Mouse (Mus musculus): ENCODE measurements around the gene Rrbp1.

Rrbp1 gene

GRCm38 (mm10) chr2:144005166-144005955 is 5.7 kb downstream of the Rrbp1 start:
- DNase-seq (ENCODE audit: low spot score), result no peak

- DNase-seq (ENCODE audit: low spot score), result no peak
Observed at GRCm38 (mm10) chr2:144003544-144003943, 7.5 kb downstream of the Rrbp1 start.

GRCm38 (mm10) chr2:144002229-144002984 is 8.7 kb downstream of the Rrbp1 start:
- no peak for DNase-seq (ENCODE audit: low spot score)

GRCm38 (mm10) chr2:143992977-143993376 is 18.1 kb downstream of the Rrbp1 start:
- DNase-seq (ENCODE audit: low spot score), result no peak

GRCm38 (mm10) chr2:143991964-143992672 is 18.9 kb downstream of the Rrbp1 start:
- DNase-seq (ENCODE audit: low spot score), result no peak

GRCm38 (mm10) chr2:143990997-143991396 is 20.1 kb downstream of the Rrbp1 start:
- no peak for DNase-seq (ENCODE audit: low spot score)

- DNase-seq (ENCODE audit: low spot score), result no peak
Observed at GRCm38 (mm10) chr2:143988016-143988415, 23.0 kb downstream of the Rrbp1 start.

GRCm38 (mm10) chr2:143987485-143987884 is 23.6 kb downstream of the Rrbp1 start:
- DNase-seq (ENCODE audit: low spot score), result no peak

- DNase-seq (ENCODE audit: low spot score), result no peak
Observed at GRCm38 (mm10) chr2:143983482-143983881, 27.6 kb downstream of the Rrbp1 start.

- DNase-seq (ENCODE audit: low spot score), result no peak
Observed at GRCm38 (mm10) chr2:143982901-143983300, 28.2 kb downstream of the Rrbp1 start.

- no peak for DNase-seq (ENCODE audit: low spot score)
Observed at GRCm38 (mm10) chr2:143982152-143982551, 28.9 kb downstream of the Rrbp1 start.

GRCm38 (mm10) chr2:143980781-143981398 is 30.2 kb downstream of the Rrbp1 start:
- DNase-seq (ENCODE audit: low spot score), result no peak

- DNase-seq (ENCODE audit: low spot score), result no peak
Observed at GRCm38 (mm10) chr2:143978444-143979147, 32.5 kb downstream of the Rrbp1 start.

GRCm38 (mm10) chr2:143975146-143975649 is 35.9 kb downstream of the Rrbp1 start:
- DNase-seq (ENCODE audit: low spot score), result no peak

- DNase-seq (ENCODE audit: low spot score), result no peak
Observed at GRCm38 (mm10) chr2:143973161-143973560, 37.9 kb downstream of the Rrbp1 start.

- no peak for DNase-seq (ENCODE audit: low spot score)
Observed at GRCm38 (mm10) chr2:143971887-143972286, 39.2 kb downstream of the Rrbp1 start.

GRCm38 (mm10) chr2:143970841-143971240 is 40.2 kb downstream of the Rrbp1 start:
- no peak for DNase-seq (ENCODE audit: low spot score)

- DNase-seq (ENCODE audit: low spot score), result no peak
Observed at GRCm38 (mm10) chr2:143969260-143969659, 41.8 kb downstream of the Rrbp1 start.

- DNase-seq (ENCODE audit: low spot score), result no peak
Observed at GRCm38 (mm10) chr2:143963318-143963717, 47.7 kb downstream of the Rrbp1 start.

GRCm38 (mm10) chr2:143962192-143962591 is 48.9 kb downstream of the Rrbp1 start:
- DNase-seq (ENCODE audit: low spot score), result no peak

GRCm38 (mm10) chr2:143955746-143956145 is 55.3 kb downstream of the Rrbp1 start:
- DNase-seq (ENCODE audit: low spot score), result no peak
